Mouse (Mus musculus) adrenal gland, postnatal 25 days (tissue): ENCODE results near the gene Il13. TPM values are rescaled to one million over a fixed set of nuclear protein-coding genes. Genes with fewer than 3 reads are reported as not detected.

Experiments used
- DNase-seq: peaks from one replicate; pipeline ENCODE4 v3.0.0; 2021; ENCODE audit warnings: mixed read lengths
- long read RNA-seq: library from polyadenylated mRNA; stranded (forward); transcript quantifications from one replicate; pipeline ENCODE4 v2.0.0, GENCODE M21; 2021
- total RNA-seq: library from RNA; stranded (reverse); gene quantifications from 2 replicates; pipeline ENCODE4 v1.2.3, GENCODE M21; 2021

The Il13 gene
- total RNA-seq, result not detected in 2 replicates
- long read RNA-seq, result 0 reads

DNA sequence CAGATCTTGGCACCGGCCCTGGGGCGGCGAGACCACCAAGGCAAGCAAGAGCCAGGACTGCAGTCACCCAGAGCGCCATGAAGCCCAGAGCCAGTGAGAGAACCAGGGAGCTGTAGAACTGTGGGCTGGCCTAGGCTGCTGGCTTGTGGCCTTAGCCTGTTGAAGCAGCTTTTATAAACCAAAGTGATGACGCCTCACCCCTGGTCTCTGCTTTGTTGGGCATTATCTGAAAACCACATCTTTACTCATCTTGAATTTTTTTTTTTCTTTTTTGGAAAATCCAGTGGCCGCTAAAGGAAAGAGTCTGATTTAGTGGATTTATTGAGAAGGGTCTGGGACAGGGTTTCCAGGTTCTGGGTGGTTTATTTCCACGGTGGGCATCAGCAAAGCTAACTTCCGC lies at the start of gene Il13:
Gene Il13, minus strand, starts transcription at position 147 of the 400 bp plus-strand sequence.
- no peak for DNase-seq

DNA sequence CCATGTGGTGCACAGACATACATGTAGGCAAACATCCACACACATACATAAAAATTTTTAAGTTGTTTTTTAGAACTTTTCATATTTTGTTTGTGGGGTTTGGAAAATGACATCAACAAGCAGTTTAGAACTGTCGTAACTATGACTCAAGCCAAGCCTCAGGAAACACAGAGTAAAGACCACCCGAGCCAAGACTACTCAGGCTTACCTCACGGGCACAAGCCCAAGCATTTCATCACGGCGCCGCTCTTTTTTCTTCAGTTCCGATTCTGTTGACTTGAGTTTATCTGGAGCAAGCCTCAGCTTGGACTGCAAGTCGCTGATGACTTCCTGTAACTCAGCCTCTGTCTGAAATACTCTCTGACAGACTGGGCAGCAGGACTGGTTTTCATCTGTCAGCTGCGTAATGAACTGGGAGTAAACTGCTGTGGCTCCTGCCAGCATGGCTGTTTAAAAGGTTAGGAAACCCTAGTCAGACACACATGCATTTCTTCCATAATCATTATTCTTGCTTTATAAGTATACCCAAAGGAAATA lies 48.6 kb upstream of the Il13 start:
- no peak for DNase-seq

DNA sequence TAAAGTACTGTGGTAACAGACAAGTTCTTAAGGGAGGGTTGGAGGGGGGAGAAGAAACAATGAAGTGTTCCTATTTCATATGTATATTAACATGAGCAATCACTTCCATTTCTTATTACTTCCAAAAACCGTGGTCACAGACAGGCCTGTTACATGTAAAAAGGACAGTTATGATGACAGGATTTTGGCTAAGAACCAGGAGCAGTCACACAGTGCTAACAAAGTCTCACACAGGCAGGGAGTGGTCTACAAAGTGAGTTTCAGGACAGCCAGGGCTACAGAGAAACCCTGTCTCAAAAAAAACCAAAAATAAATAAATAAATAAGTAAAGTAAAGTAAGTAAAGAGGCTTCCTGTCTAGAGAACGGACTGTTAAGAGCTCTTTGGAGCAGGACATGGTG lies 47.7 kb upstream of the Il13 start:
- DNase-seq, result no peak

DNA sequence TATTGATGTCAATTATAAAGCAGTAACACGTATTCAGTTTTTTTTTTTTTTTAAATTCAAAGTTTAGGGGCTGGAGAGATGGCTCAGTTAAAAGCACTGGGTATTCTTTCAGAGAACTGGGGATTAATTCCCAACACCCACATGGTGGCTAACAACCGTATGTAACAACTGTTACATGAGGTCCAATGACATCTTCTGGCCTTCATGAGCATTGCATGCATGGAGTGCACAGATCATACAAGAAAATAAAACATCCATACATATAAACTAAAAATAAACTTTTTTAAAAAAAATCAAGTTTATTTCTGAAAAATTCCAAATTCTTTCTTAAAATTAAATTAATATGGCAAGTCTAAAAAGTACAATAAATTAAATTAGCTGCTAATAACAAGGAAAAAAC lies 47.2 kb upstream of the Il13 start:
- DNase-seq, result no peak

DNA sequence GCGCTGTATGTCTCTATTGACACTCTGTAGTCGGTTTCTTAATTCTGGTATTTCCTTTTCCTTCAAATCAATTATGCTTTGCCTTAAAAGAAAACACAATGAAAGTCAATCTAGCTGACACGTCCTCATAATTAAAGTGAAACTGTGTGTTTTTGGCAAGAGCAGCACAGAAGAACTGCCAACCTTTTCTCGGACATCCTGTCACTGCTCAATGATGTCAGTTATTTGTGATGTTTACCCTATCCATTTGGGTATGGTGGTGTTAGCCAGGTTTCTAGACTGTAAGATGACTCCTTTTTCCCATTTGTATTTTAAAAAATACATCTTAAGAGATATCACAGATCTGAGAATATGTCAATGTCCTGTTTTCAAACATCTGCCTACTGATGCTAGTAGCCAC lies 45.6 kb upstream of the Il13 start:
- no peak for DNase-seq

DNA sequence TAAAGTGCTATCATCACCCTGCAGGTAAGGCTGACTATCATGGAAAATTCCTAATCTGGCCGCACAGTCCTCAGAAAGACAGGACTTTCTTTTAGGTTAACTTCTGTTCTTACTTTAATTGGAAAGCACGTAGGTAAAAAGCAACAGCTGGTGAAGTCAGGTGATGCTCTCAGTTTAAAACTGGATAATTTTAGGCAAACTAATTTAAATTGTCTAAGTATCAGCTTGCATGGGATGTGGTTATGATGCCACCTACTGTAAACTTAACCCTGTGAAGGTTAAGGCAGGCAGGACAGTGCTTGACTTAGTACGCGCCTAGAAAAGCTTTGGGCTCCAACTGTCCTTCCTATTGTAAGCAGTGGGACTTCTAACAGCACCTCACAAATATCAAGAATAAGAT lies 36.9 kb upstream of the Il13 start:
- DNase-seq, result no peak

DNA sequence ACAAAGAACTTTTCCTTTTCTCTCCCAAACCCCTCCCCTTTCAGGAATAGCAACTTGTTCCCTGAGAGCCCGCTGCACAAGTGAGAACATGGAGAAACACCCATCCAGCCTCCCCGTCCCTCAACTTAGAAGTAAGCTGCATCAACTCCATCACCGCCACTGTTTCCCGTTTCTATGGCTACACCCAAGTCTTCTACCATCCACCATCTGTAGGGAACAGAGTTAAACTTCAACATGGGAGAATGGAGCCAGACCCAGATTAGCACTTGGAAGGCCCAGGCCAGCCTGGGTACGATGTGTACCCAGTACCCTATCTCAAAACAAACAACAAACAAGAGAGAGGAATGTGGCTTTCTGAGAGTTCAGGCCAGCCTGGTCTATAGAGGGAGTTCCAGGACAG lies 29.6 kb upstream of the Il13 start:
- DNase-seq, result no peak

DNA sequence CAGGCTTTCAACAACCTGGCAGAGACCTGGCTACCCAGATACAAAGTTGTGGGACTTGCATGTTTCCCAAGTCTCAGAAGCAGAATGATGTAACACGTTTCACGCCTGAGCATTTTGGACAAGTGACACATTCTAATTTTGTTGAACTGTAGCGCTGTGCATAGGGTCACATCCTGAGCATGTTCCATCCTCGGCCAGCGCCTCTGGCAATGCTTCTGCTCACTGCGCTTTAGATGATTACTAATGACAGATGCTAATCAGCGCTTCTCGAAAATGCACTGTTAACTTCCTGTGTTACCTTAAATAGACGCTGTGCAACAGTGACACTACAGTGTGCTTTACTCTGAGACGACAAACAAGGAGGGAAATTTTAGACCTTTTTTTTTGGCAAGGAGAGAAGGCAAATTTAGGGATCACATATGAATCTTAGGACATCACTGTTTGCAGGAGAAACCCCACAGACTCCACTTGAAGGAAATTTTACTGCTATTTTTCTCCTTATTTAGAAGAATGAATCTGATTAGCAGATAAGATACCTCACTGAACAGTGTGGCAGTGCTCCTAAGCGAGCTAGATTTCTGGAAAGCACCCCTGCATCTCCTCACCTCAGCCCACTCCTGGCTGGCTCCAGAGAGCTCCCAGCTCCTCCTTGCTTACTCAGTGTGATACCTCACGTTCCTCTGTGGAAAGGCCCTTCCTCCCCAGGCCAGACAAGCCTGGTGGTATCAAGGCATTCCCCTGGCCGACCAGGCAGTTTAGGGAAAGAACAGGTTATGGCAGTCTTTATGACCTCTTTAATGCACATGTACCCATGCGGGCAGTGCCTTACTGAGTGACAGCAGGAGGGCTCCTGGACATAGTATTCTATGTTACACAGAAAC lies 28.5 kb upstream of the Il13 start:
- no peak for DNase-seq

DNA sequence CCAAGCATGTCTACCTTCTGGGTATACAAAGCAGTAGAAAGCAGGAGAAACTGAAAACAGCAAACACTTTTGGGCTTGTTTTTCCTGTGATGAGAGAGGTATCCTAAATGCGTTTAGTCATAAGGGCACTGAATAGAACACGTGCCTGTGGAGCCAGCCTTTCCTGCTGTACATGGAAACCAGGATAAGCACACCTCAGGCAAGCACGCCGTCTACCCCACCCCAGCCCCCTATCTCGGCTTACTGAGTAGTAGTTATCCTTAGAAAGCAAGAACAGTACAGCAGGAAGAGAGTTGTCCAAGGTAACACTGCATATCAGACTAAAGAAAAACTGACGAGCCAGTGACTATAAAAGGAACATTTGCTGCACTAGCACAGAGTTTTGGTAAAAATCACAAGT lies 23.3 kb upstream of the Il13 start:
- DNase-seq, result no peak

DNA sequence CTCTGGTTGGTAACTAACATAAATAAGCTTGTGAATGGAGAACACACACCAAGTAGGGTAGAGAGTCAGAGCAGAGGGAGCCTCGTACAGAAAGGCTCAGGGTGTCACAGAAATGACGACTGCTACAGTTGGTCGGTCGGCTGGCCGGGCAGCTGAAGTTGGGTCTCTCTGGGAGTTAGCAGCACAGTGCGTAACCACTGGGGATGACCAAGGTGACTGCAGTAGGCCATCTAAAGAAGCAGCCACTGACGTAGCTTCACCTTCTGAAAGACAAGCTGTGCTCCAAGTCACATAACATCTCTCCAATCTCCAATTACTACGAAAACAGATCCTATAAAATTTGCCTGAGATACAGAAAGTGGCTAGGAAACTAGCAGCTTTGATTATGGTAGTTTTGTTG lies 22.9 kb upstream of the Il13 start:
- no peak for DNase-seq

DNA sequence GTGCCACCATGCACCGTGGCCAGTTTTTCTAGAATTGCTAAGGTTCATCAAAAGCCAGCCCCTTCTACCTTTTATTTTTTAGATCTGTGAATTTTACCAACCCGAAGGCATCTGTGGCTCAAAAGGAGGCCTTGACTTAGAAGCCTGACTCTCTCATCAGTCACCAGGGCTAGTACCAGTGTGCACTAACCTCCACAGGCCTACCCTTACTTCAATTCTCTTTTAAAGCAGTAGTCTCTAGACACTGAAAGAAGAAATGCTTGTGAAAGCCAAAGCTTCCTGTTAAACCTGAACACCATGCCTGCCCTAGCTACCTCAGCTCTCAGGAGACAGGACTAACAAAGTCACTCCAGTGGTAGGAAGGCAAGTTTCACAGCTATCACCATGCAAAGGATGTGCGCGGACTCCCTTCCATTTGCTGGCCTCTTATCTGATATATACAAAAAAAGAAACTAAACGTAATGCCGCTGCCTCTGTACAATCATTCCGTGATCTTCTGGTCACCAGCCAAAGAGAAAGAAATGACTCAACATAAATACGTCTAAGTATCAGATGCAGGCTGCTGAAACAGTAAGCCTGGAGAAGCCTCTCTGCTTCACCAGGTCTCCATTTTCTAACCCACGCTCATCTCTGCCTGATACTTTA lies 22.2 kb upstream of the Il13 start:
- DNase-seq, result no peak

DNA sequence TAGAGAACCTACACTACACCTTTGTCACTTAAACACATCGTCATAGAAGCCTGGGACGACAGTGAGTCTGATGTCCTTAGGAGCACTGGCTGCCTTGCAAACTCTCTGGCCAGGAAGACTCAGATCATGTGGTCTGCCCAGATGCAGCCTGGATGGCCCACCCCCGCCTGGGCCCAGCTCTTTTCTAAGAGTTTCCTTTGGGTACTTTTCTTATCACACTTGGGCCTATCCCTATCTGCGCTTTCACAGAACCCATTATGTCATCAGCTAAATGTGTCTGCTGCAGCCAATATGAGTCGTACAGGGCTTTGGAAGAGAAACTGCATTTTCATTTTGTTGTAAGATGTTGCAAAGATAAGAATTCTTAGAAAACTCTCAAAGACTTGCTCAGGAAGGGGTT lies 20.5 kb upstream of the Il13 start:
- no peak for DNase-seq

DNA sequence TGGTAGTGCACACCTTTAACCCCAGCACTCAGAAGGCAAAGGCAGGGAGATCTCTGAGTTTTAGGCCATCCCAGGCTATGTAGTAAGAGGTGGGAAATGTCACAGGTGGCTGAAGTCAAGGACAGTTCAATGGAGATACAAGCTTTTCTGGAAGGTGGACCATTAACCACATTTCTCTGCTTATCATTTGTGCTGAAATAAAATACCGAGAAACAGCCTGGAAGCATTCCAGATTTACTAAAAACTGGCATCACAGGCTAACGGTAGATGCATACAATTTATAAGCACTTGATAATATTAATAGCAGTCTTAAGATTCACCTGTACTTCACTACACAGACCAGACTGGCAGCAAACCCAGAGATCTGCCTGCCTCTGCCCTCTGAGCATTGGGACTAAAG lies 17.9 kb upstream of the Il13 start:
- DNase-seq, result no peak

DNA sequence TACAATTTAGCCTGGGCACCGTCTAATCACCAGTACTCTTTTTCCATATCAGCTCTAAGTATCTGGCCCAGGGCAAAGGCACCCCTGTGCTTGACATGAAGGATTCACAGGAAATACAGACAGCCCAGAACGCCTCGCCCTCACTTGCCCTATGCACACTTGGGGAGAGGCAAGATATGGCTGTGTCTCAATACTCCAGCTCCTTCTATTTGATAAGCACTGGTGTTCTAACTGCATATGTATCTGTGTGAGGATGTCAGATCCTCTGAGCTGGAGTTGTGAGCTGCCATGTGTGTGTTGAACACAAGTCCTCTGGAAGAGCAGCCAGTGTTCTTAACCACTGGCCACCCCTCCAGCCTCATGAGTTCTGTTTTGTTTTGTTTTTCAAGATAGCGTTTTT lies 16.9 kb upstream of the Il13 start:
- DNase-seq, result no peak

DNA sequence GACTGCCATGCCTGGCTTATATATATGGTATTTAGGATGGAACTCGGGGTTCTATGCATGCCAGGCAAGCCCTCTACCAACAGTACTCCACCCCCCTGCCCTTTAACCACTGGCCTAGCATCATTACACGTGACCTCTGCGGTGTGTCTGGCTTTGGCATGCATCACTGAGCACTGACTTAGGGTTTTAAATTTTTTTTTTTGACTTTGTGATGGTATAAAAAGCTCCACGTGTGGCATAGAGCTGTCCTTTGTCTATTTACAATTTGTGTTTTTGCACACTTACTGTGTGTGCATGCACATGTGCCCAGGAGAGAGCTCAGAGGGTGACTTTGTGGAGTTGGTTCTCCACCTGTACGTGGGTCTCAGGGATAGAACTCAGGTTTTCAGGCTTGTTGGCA lies 9.5 kb upstream of the Il13 start:
- DNase-seq, result no peak

DNA sequence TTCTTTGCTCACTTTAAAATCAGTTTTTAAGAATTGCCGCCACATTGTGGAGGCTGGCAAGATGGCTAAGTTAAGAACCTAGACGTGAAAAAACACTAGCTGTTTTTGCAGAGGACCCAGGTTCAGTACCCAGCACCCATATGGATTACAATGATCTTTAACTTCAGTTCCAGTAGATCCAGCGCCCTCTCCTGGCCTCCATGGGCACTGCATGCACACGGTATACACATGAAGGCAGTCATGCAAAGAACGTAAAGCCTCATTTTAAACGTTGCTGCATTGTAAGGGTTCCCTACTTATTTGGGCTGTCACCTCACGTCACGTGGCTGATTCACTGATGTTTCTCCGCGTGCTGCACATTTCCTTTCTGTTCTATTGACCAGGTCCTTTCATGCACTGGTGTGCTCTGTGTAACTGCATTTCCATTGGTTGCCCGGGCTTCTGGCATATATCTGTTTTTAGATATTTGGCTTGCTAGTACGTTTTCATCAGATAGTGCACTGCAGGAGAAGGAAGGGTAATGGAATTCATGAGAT lies 8.3 kb upstream of the Il13 start:
- DNase-seq, result no peak

DNA sequence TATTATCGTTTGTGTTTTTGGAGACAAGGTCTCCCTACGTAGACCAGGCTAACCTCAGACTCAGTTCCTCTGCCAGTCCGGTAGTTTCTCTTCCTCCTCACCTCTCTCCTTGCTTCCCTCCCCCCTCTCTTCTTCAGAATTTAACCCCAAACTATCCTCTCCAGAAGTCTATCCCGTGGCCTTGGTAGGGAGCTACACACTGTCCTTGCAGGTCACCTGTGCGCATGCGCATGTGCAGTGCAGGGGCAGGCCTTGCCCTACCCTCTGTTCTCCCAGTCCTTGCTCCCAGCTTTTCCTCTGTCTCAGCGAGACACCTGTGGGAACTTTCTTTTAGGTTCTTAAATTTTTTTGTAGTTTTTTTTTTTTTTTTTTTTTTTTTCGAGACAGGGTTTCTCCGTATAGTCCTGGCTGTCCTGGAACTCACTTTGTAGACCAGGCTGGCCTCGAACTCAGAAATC lies 3.3 kb upstream of the Il13 start:
- no peak for DNase-seq

DNA sequence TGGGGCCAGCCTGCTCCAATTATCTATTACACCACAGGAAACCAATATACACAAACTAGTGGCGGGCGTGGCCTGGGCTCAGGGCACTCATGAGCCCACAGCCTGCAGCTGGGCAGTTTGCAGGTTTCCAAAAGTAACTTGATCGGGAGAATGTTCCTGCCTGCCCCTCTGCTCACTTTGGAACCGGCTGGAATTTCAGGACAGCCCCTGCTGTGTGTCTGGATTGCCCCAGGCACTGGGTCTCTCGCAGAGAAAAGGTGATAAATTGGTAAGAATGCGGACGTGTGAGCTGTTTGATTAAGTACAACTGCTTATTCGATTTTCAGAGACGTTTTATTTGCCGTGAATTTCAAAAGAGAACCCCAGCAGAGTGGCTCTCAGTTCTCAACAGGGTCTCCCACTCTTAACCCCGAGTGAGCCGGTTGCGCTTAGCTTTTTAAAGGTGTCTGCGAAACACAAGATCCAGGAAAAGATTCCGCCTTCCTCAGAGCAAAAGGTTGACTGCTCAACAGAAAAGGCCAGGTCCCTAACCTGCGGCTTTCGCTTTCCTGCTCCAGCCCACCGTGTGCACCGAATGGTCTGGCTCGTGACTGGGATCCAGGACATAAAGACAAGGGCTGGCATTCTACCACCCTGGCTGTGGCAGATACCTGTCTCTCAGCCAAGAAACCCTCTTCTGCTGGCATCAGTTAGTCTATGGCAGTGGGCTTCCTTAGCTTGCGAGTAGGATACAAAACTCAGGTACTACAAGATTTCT lies 2.7 kb upstream of the Il13 start:
- DNase-seq, result no peak

DNA sequence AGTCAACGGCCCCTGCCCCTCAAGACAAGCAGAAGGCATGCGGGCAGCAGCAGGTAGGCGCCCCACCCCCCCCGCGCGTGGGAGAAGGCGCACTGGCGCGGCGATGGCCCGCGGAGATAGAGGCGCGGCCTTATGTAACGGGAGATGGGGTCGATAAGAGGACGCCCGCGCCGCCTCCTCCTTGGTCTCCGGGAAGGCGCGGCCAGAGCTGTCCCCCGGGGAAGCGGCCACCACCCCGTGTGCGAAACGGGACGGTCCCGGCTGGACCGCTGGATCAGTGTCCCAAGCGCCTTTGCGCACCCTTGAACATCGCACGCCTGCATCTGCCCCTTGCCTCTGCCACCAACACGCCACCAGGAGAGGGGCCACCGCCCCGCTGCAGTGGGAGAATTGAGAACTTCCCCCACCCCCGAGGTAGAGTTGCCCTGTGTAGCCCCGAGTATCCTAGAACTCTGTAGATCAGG lies 1.7 kb upstream of the Il13 start:
- no peak for DNase-seq

DNA sequence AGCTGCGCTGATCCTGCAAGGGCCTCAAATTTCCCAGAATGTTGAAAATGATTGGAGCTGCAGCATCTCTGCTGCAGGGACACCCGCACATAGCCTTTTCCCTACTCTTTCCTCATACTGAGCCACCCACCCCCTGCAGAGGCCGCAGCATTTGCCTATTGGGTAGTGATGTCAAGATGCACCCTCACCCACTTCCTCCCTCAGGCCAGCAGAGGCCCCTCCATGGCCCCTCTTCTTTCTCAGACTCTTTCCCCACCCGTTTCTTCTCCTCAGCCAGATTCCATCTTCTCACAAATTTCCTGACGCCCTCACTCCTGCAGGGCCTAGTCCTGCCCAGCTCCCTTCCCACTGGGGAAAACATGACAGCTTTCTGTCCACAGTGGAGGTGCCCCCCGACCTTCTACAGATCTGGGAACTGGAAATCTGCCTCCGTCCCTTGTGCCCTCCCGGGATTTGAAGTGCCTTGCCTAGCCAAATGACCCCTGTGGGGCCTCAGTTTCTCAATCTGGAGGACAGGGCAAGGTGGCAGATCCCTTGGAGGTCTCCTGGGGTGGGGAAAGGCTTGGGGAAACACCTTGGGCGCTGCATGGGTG lies 1.2 kb upstream of the Il13 start:
- no peak for DNase-seq

DNA sequence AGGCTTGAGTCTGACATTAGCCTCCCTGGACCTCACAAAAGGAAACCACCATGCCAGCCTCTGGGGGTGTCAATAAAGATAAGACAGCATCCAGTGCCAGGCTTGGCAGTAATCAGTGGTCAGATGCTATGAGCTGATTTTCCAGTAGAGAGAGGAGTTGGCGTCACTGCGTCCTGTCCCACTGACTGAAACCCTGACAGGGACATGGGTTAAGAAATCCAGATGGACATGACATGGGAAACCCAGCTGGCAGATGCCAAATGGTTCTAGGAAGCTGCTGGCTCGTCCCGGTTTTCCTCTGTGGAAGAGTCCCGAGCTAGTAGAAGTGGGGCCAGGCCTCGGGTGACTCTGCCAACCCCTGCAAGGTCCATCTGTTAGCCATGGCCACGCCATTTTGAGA lies 858 bp downstream of the Il13 start:
- DNase-seq, result no peak

DNA sequence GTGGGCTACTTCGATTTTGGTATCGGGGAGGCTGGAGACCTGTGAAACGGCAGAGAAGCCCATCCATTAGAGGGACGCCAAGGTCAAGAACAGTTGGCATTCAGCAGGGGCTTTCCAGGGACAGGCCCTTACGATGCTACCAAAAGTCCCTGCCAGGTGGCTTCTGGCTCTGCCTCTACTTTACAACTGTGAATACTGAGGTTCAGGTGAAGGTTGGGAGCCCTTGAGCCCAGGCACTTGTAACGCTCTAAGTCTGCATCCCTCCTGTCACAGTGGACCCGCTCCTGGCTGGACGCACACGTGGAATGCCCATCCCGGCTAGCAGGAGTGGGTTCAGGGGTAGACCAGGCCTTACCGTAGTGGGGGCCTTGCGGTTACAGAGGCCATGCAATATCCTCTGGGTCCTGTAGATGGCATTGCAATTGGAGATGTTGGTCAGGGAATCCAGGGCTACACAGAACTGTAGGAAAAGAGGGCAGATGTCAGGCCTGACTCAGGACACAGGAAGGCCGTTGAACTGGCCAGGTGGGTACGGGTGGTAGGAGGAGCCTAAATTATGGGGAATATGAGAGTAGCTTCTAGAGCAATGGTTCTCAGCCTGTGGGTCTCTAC lies 2.3 kb downstream of the Il13 start:
- DNase-seq, result no peak
